Mouse (Mus musculus): ENCODE measurements around the gene Psmc5.

DNA sequence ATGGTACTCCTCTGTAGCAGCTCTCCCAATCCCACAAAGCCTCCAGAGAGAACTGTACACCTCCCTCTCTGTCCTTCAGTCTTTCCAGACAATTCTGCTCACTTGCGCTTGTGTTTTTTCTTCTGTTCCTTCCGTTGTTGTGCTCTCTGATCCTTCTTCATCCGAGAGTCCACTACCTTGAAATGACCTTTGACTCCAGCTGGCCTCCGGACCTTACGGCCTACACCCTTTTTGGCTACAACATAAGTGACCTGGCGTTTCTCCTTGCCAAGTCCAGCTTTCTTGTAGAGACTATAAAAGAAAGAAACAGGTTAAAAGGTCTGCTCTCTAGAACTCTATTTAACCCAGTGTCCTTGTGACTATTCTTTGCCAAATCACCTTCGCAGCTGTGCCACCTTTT is 6.6 kb upstream of the Psmc5 start:
- TF ChIP-seq CTCF (IDR thresholded peaks at IDR 0.05; ENCODE audit: insufficient read depth, low read depth, low read length) (no peak), POLR2A (IDR thresholded peaks at IDR 0.05; ENCODE audit: insufficient read depth, low read depth, low read length) (no peak)

Measured in olfactory bulb, adult 2 months (tissue).